8 mouse cellular contexts compared by ENCODE assay signal in the genomic region with DNA sequence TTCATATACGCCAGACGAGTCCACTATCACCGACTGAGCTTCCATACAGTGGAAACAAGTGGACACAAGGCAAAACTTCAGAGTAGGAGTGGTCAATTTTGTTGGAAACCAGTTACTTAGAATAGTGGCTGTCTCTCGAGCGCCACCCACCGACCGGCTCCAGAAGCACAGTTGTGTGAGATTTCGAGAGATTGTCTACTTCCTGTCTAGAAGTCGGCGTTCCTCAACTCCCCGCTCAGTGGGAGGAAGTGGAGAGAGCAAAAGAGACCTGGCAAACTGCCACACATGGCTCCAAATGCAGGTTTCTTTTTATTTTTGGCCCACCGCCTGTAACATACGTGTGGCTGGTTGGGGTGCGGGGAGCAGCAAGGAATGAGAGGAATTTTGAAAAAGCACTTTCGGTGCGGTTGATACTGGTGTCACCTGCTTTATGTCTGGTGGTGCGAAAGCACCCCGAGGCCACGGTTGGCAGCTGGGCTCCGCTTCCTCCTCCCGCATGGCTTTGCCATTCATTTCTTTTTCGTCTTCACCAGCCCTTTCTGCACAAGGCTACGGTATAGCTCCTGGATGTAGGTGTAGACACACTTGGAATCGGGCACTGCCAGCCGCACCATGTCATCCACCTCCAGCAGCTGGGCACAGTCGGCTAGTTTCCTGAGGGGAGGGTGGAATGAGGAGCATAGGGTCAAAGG. TPM values are rescaled to one million over a fixed set of nuclear protein-coding genes. Genes with fewer than 3 reads are reported as not detected.
DNase-seq lines count a peak whose midpoint lies in the region; ATAC-seq lines count a peak whose summit lies in the region.

No protein-coding gene starts in this region.

- WGBS in forebrain, embryonic 12.5 days, result 44% methylated on average over 26 of the region's 26 CpGs
- WGBS in heart, embryonic 16.5 days, result 23% methylated on average over 26 of the region's 26 CpGs
- WGBS in liver, embryonic 12.5 days (ENCODE audit: insufficient replicate concordance), result 22% methylated on average over 26 of the region's 26 CpGs

- no peaks in the 10 kb centered on the region for H3K27me3 ChIP-seq in forebrain, embryonic 12.5 days
- no peaks in the 10 kb centered on the region for H3K27me3 ChIP-seq in heart, embryonic 16.5 days (ENCODE audit: control insufficient read depth, insufficient read depth, low read length)
- peaks cover 11% of the 10 kb centered on the region for H3K27me3 ChIP-seq in liver, embryonic 12.5 days (replicated peaks)
- no peaks in the 10 kb centered on the region for H3K27me3 ChIP-seq in splenic B cell, adult 2 months (ENCODE audit: control insufficient read depth, insufficient read depth, low read length, poor library complexity, severe bottlenecking)

- peak overlapping the region; percentile 41 for H3K4me2 ChIP-seq in forebrain, embryonic 12.5 days
- peak overlapping the region; percentile 63 for H3K4me2 ChIP-seq in heart, embryonic 16.5 days (ENCODE audit: low read depth, low read length)
- peak overlapping the region; percentile 76 for H3K4me2 ChIP-seq in liver, embryonic 12.5 days

- H3K4me1 ChIP-seq in forebrain, embryonic 12.5 days, result 0 out of 2 replicates have a peak, but pooled peaks cover 10% of the 10 kb centered on the region
- peaks cover 15% of the 10 kb centered on the region for H3K4me1 ChIP-seq in heart, embryonic 16.5 days (ENCODE audit: control insufficient read depth, insufficient read depth, low read length)
- H3K4me1 ChIP-seq in liver, embryonic 12.5 days, result peaks cover 79% of the 10 kb centered on the region

- H3K27ac ChIP-seq in forebrain, embryonic 12.5 days, result 0 out of 2 replicates have a peak overlapping the region, but pooled peaks have one; percentile 9
- H3K27ac ChIP-seq in heart, embryonic 16.5 days (ENCODE audit: low read length), result peak overlapping the region; percentile 69
- peak overlapping the region; percentile 99 for H3K27ac ChIP-seq in liver, embryonic 12.5 days

- peak overlapping the region; percentile 10; the same call in 1 of the 2 replicates for H3K4me3 ChIP-seq in forebrain, embryonic 12.5 days (replicated peaks)
- peak overlapping the region; percentile 41 for H3K4me3 ChIP-seq in heart, embryonic 16.5 days (ENCODE audit: low read length)
- peak overlapping the region; percentile 41 for H3K4me3 ChIP-seq in liver, embryonic 12.5 days

- ATAC-seq in forebrain, embryonic 12.5 days (ENCODE audit: low FRiP score), result peak; percentile 75
- ATAC-seq in heart, embryonic 16.5 days (replicated peaks; ENCODE audit: extremely low read depth, insufficient read depth, low FRiP score), result peak; percentile 65
- ATAC-seq in liver, embryonic 12.5 days, result peak; percentile 2; the same call in 1 of the 2 replicates

- H3K9ac ChIP-seq in forebrain, embryonic 12.5 days, result no peak overlapping the region
- H3K9ac ChIP-seq in heart, embryonic 16.5 days (ENCODE audit: low read length), result peak overlapping the region; percentile 57
- H3K9ac ChIP-seq in liver, embryonic 12.5 days, result peak overlapping the region; percentile 64

- H3K36me3 ChIP-seq in forebrain, embryonic 12.5 days (replicated peaks), result no peaks in the 10 kb centered on the region
- no peaks in the 10 kb centered on the region; the same call in 1 of the 2 replicates for H3K36me3 ChIP-seq in heart, embryonic 16.5 days (ENCODE audit: control insufficient read depth, insufficient read depth)
- H3K36me3 ChIP-seq in liver, embryonic 12.5 days, result peaks cover 53% of the 10 kb centered on the region
- no peaks in the 10 kb centered on the region; the same call in 1 of the 2 replicates for H3K36me3 ChIP-seq in splenic B cell, adult 2 months (ENCODE audit: control insufficient read depth, insufficient read depth, low read length, poor library complexity, severe bottlenecking)

- DNase-seq in CD4-positive, CD25-positive, alpha-beta regulatory T cell, adult 2 months (ENCODE audit: low read depth, low spot score), result peak; percentile 85
- DNase-seq in c-Kit-positive CD71-positive TER-119-negative erythroid progenitor cells, embryonic 14.5 days (ENCODE audit: low read depth), result peak; percentile 63
- peak; percentile 84 to 87 for DNase-seq in kidney, postnatal 25 days
- peak; percentile 88 for DNase-seq in naive thymus-derived CD4-positive, alpha-beta T cell, adult 2 months (ENCODE audit: low read depth)
- DNase-seq in splenic B cell, adult 2 months (ENCODE audit: low read depth, low spot score), result peak; percentile 81

- no peaks in the 10 kb centered on the region for H3K9me3 ChIP-seq in forebrain, embryonic 12.5 days
- no peaks in the 10 kb centered on the region for H3K9me3 ChIP-seq in heart, embryonic 16.5 days (replicated peaks; ENCODE audit: control insufficient read depth, low read length)
- H3K9me3 ChIP-seq in liver, embryonic 12.5 days (replicated peaks), result no peaks in the 10 kb centered on the region

RNA-seq across cellular contexts. Expression of a gene that starts 11.4 kb away (rescaled TPM):
- polyA plus RNA-seq in forebrain, embryonic 12.5 days (2016; fragmentation: Nextera tagmentation; extraction: Ambion mirVana), result not detected in 2 replicates
- polyA plus RNA-seq in heart, embryonic 16.5 days (2015; fragmentation: Nextera tagmentation; extraction: Ambion mirVana), result 0.21 and 0.24 TPM in 2 replicates
- polyA plus RNA-seq in liver, embryonic 12.5 days (2016; fragmentation: Nextera tagmentation; extraction: Ambion mirVana), result 0.29 and 0.43 TPM in 2 replicates

RNA-seq across cellular contexts. Expression of a gene that starts 12.4 kb away (rescaled TPM):
- polyA plus RNA-seq in forebrain, embryonic 12.5 days (2016; fragmentation: Nextera tagmentation; extraction: Ambion mirVana), result 30.0 and 30.5 TPM in 2 replicates
- 102 and 110 TPM in 2 replicates for polyA plus RNA-seq in heart, embryonic 16.5 days (2015; fragmentation: Nextera tagmentation; extraction: Ambion mirVana)
- polyA plus RNA-seq in liver, embryonic 12.5 days (2016; fragmentation: Nextera tagmentation; extraction: Ambion mirVana), result 293 and 321 TPM in 2 replicates

RNA-seq across cellular contexts. Expression of a gene that starts 15.8 kb away (rescaled TPM):
- 36.7 and 42.3 TPM in 2 replicates for polyA plus RNA-seq in forebrain, embryonic 12.5 days (2016; fragmentation: Nextera tagmentation; extraction: Ambion mirVana)
- 92.9 and 97.9 TPM in 2 replicates for polyA plus RNA-seq in heart, embryonic 16.5 days (2015; fragmentation: Nextera tagmentation; extraction: Ambion mirVana)
- 50.9 and 54.3 TPM in 2 replicates for polyA plus RNA-seq in liver, embryonic 12.5 days (2016; fragmentation: Nextera tagmentation; extraction: Ambion mirVana)

RNA-seq across cellular contexts. Expression of a gene that starts 27.6 kb away (rescaled TPM):
- polyA plus RNA-seq in forebrain, embryonic 12.5 days (2016; fragmentation: Nextera tagmentation; extraction: Ambion mirVana), result 11.4 and 14.4 TPM in 2 replicates
- 8.0 and 8.7 TPM in 2 replicates for polyA plus RNA-seq in heart, embryonic 16.5 days (2015; fragmentation: Nextera tagmentation; extraction: Ambion mirVana)
- 153 and 162 TPM in 2 replicates for polyA plus RNA-seq in liver, embryonic 12.5 days (2016; fragmentation: Nextera tagmentation; extraction: Ambion mirVana)

RNA-seq across cellular contexts. Expression of a gene that starts 35.8 kb away (rescaled TPM):
- polyA plus RNA-seq in forebrain, embryonic 12.5 days (2016; fragmentation: Nextera tagmentation; extraction: Ambion mirVana), result 27.6 and 30.3 TPM in 2 replicates
- polyA plus RNA-seq in heart, embryonic 16.5 days (2015; fragmentation: Nextera tagmentation; extraction: Ambion mirVana), result 44.6 and 51.2 TPM in 2 replicates
- 30.8 and 32.3 TPM in 2 replicates for polyA plus RNA-seq in liver, embryonic 12.5 days (2016; fragmentation: Nextera tagmentation; extraction: Ambion mirVana)

Comparison
In these comparisons a context has a peak if more than half of its experiments do, and no peak if none do; other contexts are left out.
1. Peak in every context shown above with its lines: DNase-seq, ATAC-seq, H3K4me3 ChIP-seq and H3K27ac ChIP-seq.
2. ATAC-seq: peak in every context shown above with its lines; median percentile 75 in forebrain, embryonic 12.5 days; 65 in heart, embryonic 16.5 days; 2 in liver, embryonic 12.5 days.
3. H3K27ac ChIP-seq: peak in every context shown above with its lines; median percentile 99 in liver, embryonic 12.5 days; 69 in heart, embryonic 16.5 days; 9 in forebrain, embryonic 12.5 days.